Mouse (Mus musculus) left cerebral cortex, postnatal 25 days (tissue): ENCODE measurements around the gene Rccd1. TPM values are rescaled to one million over a fixed set of nuclear protein-coding genes. Genes with fewer than 3 reads are reported as not detected.
A peak's percentile ranks its signal among the peaks of the same experiment; 100 is the strongest.

Source experiments
- DNase-seq, 2 experiments: peaks; one replicate each; pipeline ENCODE4 v3.0.0; 2022; ENCODE audit warnings: low spot score in 2 of 2, mixed read lengths in 1 of 2
- intact Hi-C: fragments of 180-260 bp; cut with DNase I; formaldehyde crosslinking; loops from one replicate; pipeline ENCODE4 v1.15.1; 2025
- total RNA-seq, 2 experiments: library from RNA; stranded (reverse); gene quantifications; 2 replicates each; pipeline ENCODE4 v1.2.3; 2021

Rccd1 gene
- total RNA-seq = 10 to 100 TPM; 15.6 to 16.0 TPM

GRCm38 (mm10) chr7:80324043-80324815 is at the start of gene Rccd1:
TSS of gene Rccd1 (minus strand) at chr7:80324454.
- DNase-seq = peak; percentile 97 to 98
- intact Hi-C loops = loop anchor here (2.0 kb wide), 1 partner anchor 15 kb away; no protein-coding TSS in a partner anchor

- no peak for DNase-seq
- intact Hi-C loops = loop anchor here (2.0 kb wide), 1 partner anchor 233 kb away; no protein-coding TSS in a partner anchor
Measured at GRCm38 (mm10) chr7:80373850-80374249, 49.6 kb upstream of the Rccd1 start.

GRCm38 (mm10) chr7:80373352-80373751 is 49.1 kb upstream of the Rccd1 start:
- no peak for DNase-seq
- intact Hi-C loops = loop anchor here (2.0 kb wide), 1 partner anchor 233 kb away; no protein-coding TSS in a partner anchor

GRCm38 (mm10) chr7:80372667-80373066 is 48.4 kb upstream of the Rccd1 start:
- intact Hi-C loops = loop anchor here (2.0 kb wide), 1 partner anchor 232 kb away; no protein-coding TSS in a partner anchor
- no peak for DNase-seq

DNA sequence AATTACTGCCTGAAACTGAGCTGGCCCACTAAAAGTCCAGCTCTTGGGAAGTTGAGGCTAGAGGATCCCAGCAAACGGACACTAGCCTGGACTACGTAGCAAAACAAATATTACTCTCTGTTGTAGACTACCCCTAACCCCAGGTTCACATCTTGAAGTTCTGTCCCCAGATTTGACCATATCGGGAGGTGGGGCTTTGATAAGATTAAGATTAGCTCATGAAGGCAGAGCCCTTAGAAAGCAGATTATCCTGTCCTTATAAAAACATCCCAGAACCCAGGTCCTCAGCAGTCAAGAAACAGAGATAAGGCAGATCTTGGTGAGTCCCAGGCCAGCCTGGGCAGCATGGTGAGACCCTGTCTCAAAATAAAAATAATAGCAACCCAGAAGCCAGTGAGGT is 47.9 kb upstream of the Rccd1 start:
- intact Hi-C loops = loop anchor here (2.0 kb wide), 1 partner anchor 231 kb away; no protein-coding TSS in a partner anchor
- no peak for DNase-seq

DNA sequence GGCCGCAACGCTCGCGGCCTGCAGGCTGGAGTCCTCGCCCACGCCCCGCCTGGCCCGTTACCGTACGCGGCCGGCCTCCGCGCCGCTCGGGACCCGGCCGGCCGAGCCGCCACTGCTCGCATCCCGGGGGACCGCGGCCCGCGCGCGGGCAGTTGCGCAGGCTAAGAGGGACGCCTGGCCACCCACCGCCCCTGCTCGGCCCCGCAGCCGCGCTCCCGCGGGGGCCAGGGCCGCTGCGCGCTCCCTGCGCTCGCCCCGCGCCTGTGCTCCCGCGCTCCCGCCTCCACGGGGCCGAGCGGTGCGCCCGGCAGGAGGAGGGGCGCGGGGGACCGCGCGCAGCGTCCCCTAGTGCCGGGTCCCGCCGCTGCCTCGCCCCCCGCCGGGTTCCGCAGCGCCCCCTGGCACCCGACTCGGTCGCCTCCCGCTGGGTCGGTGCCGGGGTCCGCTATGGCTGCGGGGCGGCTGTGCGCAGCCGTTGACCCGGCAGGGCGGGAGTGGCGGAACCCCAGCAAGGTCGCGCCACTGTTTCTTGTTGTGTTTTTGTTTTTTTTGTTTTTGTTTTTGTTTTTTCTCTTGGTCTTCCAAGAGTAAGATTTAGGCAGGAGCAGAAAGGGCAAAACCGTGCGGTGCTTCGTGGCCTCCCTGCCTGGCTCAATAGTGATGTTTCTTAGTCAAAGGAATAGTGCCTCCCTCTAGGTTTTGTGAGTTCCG is 46.9 kb upstream of the Rccd1 start, which contains the start of gene Man2a2:
Gene Man2a2 (minus strand): TSS at position 335 of the 711 bp plus-strand sequence.
- DNase-seq = peak; percentile 57 to 82
- intact Hi-C loops = no loop called here

DNA sequence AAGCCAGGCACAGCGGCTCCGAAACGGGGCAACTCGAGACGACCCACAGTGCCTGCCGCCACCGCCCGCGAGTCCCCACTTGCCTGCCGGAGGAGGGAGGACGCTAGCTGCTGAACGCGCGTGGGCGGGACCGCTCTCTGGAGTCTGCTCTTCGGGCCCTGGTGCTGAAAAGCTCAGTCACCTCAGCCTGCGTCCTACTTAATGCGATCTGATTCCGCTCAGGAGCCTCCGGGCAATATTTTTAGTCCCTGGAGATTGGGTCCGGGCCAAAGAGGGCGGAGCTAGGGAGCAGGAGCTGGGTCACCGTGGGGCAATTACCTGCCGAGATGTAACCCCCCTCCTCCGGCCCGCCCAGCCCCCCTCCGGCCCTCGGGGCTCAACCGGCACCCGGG is 46.4 kb upstream of the Rccd1 start:
- DNase-seq = peak; percentile 82 to 87
- intact Hi-C loops = loop anchor here (1.0 kb wide), 1 partner anchor 27 kb away; the partner anchor contains the start of gene Hddc3

- DNase-seq = no peak
- intact Hi-C loops = loop anchor here (1.0 kb wide), 1 partner anchor 27 kb away; the partner anchor contains the start of gene Hddc3
Measured at GRCm38 (mm10) chr7:80369967-80370431, 45.7 kb upstream of the Rccd1 start.

GRCm38 (mm10) chr7:80369461-80369860 is 45.2 kb upstream of the Rccd1 start:
- DNase-seq = no peak
- intact Hi-C loops = no loop called here

- intact Hi-C loops = no loop called here
- DNase-seq = no peak
Measured at GRCm38 (mm10) chr7:80368635-80369421, 44.6 kb upstream of the Rccd1 start.

GRCm38 (mm10) chr7:80368009-80368408 is 43.8 kb upstream of the Rccd1 start:
- no peak for DNase-seq
- intact Hi-C loops = no loop called here

- intact Hi-C loops = no loop called here
- DNase-seq = no peak
Measured at GRCm38 (mm10) chr7:80367232-80367631, 43.0 kb upstream of the Rccd1 start.

DNA sequence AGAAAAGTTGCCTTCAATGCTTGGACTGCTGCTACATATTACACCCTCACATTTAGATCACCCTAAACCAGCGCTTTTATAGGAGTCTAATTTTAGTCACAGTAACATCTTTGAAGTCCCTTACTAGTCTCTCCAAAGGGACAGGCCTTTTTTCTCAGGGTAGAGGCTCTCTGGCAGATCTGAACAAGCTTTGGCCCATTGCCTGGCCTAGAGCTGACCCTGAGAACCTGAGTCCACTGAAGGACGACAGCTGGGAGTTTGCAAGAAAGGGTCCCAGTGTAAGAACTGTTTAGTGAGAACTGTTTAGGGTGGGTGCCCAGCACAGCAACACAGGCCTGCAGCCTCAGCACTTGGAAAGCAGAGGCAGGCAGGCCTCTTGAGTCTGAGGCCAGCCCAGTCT is 41.5 kb upstream of the Rccd1 start:
- DNase-seq = no peak
- intact Hi-C loops = no loop called here

DNA sequence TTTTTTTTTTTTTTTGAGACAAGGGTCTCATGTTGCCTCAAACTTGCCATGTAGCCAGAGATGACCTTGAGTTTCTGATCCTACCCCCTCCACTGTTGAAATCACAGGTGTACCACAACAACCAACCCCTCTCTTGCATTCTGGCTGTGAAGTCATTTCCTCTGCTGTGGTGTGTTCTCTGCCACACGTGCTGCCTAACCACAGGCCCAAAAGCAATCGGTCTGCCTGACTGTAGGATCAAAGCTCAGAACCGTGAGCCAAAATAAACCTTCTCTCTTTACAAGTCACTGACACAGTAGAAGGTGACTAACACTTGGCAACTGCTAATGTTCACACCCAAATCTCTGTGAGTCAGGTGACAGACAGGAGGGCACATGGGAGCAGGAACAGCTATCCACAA is 36.2 kb upstream of the Rccd1 start:
- no peak for DNase-seq
- intact Hi-C loops = no loop called here

GRCm38 (mm10) chr7:80358039-80358438 is 33.8 kb upstream of the Rccd1 start:
- intact Hi-C loops = no loop called here
- DNase-seq = no peak

DNA sequence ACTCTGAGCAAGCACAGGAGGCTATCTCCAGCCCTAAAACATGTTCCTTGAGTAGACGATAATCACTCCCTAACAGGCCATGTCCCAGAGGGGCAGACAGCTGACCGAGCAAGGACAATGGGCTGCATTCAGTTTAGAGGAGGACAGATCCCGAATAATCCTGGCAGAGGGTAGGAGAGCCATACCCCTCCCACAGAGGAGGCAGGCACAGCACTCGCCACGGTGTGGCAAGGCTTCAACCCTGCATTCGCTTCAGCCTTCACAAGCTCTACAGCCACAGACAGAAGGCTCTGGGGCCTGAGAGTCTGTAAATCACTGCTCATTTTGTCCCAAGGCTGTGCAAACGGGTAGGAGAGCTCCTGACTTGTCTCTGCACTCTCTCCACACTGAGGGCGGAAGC is 32.9 kb upstream of the Rccd1 start:
- intact Hi-C loops = no loop called here
- DNase-seq = peak in 1 of 2 experiments; percentile 44

GRCm38 (mm10) chr7:80356351-80356750 is 32.1 kb upstream of the Rccd1 start:
- intact Hi-C loops = no loop called here
- no peak for DNase-seq

- intact Hi-C loops = no loop called here
- DNase-seq = no peak
Measured at GRCm38 (mm10) chr7:80352920-80353319, 28.7 kb upstream of the Rccd1 start.

DNA sequence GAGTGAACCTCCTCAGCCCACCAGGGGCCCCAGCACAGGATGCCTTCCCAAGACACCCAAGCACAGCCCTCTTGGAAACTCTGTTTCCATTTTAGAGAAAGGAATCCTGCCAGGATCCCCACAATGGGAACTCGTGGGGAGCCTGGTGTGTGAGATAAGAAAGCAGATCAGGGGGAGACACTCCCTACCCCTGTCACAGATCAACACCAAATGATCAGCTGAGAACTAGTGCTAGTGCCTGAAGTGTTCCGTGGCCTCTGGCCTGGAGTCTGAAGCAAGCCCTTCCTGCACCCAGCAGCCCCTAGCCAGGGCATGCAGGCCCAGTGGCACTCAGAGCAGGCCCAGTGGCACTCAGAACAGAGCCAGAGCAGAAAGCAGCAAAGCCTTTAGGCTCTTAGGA is 26.6 kb upstream of the Rccd1 start:
- intact Hi-C loops = no loop called here

More for the DNA sequence above, 26.6 kb upstream of the Rccd1 start:
- DNase-seq = no peak
